Mouse (Mus musculus): ENCODE measurements at regions not wholly inside any gene's neighbourhood (a gene's known extent, or its start where the extent isn't known, plus 50 kb on each side); places are given as distances from the start of the nearest gene placed in this dataset.

GRCm38 (mm10) chr3:54993761-54994160 is 61.5 kb downstream of the Ccna1 start:
- DNase-seq = no peak

GRCm38 (mm10) chr3:54990073-54990472 is 65.2 kb downstream of the Ccna1 start:
- DNase-seq = no peak

- DNase-seq = peak; percentile 80
These were observed 65.9 kb downstream of the Ccna1 start for GRCm38 (mm10) chr3:54989358-54989757.

GRCm38 (mm10) chr3:54981488-54981887 is 65.8 kb upstream of the Sertm1 start:
- no peak for DNase-seq

GRCm38 (mm10) chr3:54980312-54980711 is 64.6 kb upstream of the Sertm1 start:
- no peak for DNase-seq

- DNase-seq = no peak
These were observed 49.8 kb upstream of the Sertm1 start for GRCm38 (mm10) chr3:54965512-54965911.

Data from gastrocnemius, postnatal 10 days (tissue).